Mouse (Mus musculus) gastrocnemius, adult 2 months (tissue): ENCODE data around the gene Adipor2. TPM values are rescaled to one million over a fixed set of nuclear protein-coding genes. Genes with fewer than 3 reads are reported as not detected.

Experiments used
- DNase-seq: peaks from one replicate; pipeline ENCODE4 v3.0.0; 2022
- H3K27ac ChIP-seq: fragments of 200-600 bp; 2 replicates; pipeline ENCODE4 v1.8.1; 2022; ENCODE audit warnings: mild to moderate bottlenecking
- H3K4me3 ChIP-seq: fragments of 200-600 bp; 2 replicates; pipeline ENCODE4 v1.8.1; 2022; ENCODE audit warnings: mild to moderate bottlenecking, moderate library complexity
- CTCF ChIP-seq: fragments of 200-600 bp; IDR thresholded peaks from 2 replicates; pipeline ENCODE4 v1.8.1; 2022; ENCODE audit warnings: antibody characterized with exemption, mild to moderate bottlenecking, moderate library complexity
- intact Hi-C: fragments of 180-260 bp; cut with DNase I; formaldehyde crosslinking; loops from one replicate; pipeline ENCODE4 v1.15.1; 2025
- total RNA-seq, 2 experiments: library from RNA; stranded (reverse); gene quantifications; 2 replicates each; pipeline ENCODE4 v1.2.3; 2021

Adipor2 gene
- total RNA-seq, 2 experiments from 2014 or later = 87.7 to 94.8 TPM

GRCm38 (mm10) chr6:119310176-119310575 is 107.3 kb downstream of the Adipor2 start:
- no peak overlapping the region for H3K27ac ChIP-seq
- no peak for DNase-seq
- H3K4me3 ChIP-seq = no peak overlapping the region
- intact Hi-C loops = no loop called here
- no peak for TF ChIP-seq CTCF

- no peak overlapping the region for H3K4me3 ChIP-seq
- no peak for DNase-seq
- no peak for TF ChIP-seq CTCF
- intact Hi-C loops = loop anchor here (10.0 kb wide), 1 partner anchor 1047 kb away; no protein-coding TSS in a partner anchor
- no peak overlapping the region for H3K27ac ChIP-seq
Measured at GRCm38 (mm10) chr6:119307867-119308413, 109.6 kb downstream of the Adipor2 start.

- no peak for DNase-seq
- TF ChIP-seq CTCF = no peak
- Histone ChIP-seq H3K4me3 (no peak overlapping the region), H3K27ac (no peak overlapping the region)
- intact Hi-C loops = loop anchor here (10.0 kb wide), 1 partner anchor 1051 kb away; no protein-coding TSS in a partner anchor
Measured at GRCm38 (mm10) chr6:119303331-119303730, 114.2 kb downstream of the Adipor2 start.

Other genes starting within 250 kb of the Adipor2 start
- gene Dcp1b, start 242.5 kb downstream of the Adipor2 start, total RNA-seq = 1 to 10 TPM; 4.3 to 4.8 TPM
- 1 to 10 TPM; 1.7 to 1.9 TPM for gene Cacna1c, start 221.3 kb downstream of the Adipor2 start, total RNA-seq
- 1 to 10 TPM in 1 of 2 experiments, under 1 TPM in 1; 0.33 to 2.7 TPM for gene Cacna2d4, start 181.2 kb downstream of the Adipor2 start, total RNA-seq
- under 1 TPM; 0.22 to 0.77 TPM for gene Lrtm2, start 86.9 kb downstream of the Adipor2 start, total RNA-seq
- 10 to 100 TPM; 10.3 to 10.4 TPM for gene Fbxl14, start 62.0 kb upstream of the Adipor2 start, total RNA-seq
- 1 to 10 TPM in 1 of 2 experiments, under 1 TPM in 1; 0.64 to 2.3 TPM for gene Wnt5b, start 126.6 kb upstream of the Adipor2 start, total RNA-seq